Mouse (Mus musculus): ENCODE measurements around the gene Magi1. TPM values are rescaled to one million over a fixed set of nuclear protein-coding genes. Genes with fewer than 3 reads are reported as not detected.

The Magi1 gene
- total RNA-seq, 2 experiments from 2014 or later, result 27.2 to 29.0 TPM

DNA sequence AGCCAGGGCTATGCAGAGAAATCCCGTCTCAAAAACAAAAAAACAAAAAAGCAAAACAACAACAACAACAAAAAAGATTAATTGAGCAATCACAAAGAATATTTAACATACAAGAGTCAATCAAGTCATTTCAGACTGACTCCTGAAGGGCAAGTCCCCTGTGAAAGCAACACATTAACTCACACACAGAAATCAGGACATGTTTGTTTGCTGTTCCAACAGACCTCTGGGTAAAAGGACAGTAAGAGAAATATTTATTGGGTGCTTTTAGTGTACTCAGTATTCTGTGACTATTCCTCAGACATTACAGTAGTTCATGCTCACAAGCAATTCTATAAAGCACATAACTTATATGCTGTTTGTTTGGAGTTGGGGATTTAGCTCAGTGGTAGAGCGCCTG, 23.7 kb downstream of the Magi1 start:
- no peak for DNase-seq (ENCODE audit: low spot score in 2 of 2)

- DNase-seq (ENCODE audit: low spot score in 2 of 2), result no peak
These were observed 25.9 kb downstream of the Magi1 start for GRCm38 (mm10) chr6:94257831-94258173.

GRCm38 (mm10) chr6:94256982-94257830, 26.5 kb downstream of the Magi1 start:
- DNase-seq (ENCODE audit: low spot score in 2 of 2), result no peak

DNA sequence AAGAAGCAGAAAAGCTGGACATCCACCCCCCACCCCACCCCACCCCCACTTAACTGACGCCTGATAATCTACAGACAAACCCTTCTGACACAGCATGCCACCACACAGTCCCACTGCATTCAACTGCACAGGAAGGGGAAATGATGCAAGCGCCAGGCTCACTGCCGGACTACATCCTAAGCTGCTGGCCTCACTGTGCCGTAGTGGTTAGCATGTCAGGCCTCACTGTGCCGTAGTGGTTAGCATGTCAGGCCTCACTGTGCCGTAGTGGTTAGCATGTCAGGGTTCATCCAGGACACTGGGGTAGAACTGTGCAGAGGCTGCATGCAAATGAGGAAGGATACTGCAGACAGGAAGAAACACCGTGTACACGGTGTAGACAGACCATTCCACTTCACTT, 29.8 kb downstream of the Magi1 start:
- no peak for DNase-seq (ENCODE audit: low spot score in 2 of 2)

DNA sequence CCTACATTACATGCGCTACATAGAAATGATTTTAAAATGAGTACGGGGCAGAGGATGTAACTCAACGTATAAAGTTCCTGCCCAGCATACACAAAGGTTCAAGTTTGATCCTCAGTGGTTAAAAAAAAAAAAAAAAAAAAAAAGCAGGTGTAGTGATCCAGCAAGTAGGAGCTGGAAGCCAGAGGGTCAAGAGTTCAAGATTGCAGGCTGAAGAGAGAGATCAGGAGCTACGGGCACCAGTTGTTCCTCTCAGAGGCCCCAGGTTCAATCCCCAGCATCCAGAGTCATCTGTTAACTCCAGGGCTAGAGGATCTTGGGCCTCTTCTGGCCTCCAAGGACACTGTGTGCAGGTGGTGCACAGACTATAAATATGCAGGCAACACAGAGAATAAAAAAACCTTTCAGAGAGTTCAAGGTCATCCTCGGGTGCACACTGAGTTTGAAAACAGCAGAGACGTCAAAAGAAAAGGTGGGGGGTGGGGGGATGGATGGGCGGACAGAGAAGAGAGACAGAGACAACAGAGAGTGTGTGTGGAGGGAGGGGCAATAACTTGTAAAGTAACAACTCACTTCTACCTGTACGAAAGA, 32.3 kb downstream of the Magi1 start:
- no peak for DNase-seq (ENCODE audit: low spot score in 2 of 2)

GRCm38 (mm10) chr6:94249286-94249790, 34.4 kb downstream of the Magi1 start:
- DNase-seq (ENCODE audit: low spot score in 2 of 2), result no peak

DNA sequence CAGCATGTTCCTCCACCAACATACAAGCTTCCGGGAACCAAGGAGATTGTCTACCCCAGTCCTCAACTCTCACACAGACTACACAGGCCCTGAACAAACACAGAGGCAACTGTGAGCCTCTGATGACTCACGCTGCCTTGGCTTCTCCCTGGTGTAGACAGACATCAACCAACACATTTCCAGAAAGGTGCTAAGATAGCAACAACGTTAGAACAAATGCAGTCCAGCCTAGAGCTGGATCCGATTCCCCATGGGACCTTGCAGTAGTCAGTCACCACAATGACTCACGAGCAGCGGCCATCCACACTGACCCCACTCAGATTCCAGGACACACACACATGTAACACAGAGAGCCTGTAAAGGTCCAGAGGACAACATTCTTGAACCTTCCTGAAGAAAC, 42.5 kb downstream of the Magi1 start:
- no peak for DNase-seq (ENCODE audit: low spot score in 2 of 2)

DNA sequence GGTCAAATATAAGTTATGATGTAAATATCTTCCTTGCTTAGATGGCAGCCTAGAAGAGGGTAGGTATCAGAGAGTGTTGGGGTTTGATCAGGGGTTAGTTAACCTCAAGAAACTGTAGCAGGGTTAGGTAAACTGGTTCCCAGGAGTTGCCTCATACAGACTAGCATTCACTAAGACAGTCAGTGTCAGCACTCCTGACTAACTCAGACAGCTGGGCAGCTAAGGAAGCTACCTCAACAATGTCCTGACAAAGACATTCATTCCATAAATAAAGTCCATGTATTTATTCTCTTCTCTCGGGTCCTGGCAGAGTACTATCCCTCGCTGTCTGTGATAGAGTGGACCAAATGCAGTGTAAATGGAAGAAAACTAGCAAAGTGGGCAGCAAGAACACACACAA, 45.1 kb downstream of the Magi1 start:
- no peak for DNase-seq (ENCODE audit: low spot score in 2 of 2)

DNA sequence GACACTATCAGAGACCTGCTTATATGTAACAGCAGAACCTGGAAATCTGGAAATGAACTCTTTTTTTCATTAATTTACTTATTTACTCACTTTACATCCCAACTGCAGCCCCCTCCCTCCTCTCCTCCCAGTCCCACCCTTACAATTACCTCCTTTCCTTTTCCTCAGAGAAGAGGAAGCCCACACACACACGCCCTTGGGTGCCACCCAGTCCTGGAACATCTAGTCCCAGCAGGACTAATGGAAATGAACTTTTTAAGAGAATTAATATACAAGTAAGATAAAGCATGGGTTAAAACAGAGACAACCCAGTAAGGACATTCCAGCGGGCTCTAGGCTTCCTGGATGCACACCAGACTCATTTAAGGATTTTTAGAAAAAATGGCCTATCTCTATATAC, 46.8 kb downstream of the Magi1 start:
- no peak for DNase-seq (ENCODE audit: low spot score in 2 of 2)

DNA sequence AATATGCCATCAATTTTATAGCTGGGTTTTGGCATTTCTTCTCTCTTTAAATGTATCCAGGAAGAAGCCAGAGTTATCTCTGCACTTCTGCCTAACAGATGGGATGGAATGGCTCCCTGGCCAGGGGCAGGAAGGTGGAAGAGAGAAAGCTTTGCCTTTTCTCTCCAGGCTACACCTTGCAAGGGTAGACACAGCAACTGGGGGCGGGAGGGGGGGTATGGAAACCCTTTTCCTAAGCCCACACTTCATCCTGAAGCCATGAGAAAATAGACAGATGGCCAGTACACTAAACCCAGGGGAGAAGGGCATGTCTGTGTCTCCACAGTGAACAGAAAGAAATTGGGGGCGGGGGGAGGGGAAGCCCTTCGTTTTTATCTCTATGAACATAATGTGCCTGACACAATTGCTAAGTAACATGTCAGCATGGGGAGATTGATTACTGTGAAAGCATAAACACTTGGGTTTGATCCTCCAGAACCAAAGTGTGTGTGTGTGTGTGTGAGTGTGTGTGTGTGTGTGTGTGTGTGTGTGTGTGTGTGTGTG, 51.4 kb downstream of the Magi1 start:
- DNase-seq (ENCODE audit: low spot score in 2 of 2), result no peak

DNA sequence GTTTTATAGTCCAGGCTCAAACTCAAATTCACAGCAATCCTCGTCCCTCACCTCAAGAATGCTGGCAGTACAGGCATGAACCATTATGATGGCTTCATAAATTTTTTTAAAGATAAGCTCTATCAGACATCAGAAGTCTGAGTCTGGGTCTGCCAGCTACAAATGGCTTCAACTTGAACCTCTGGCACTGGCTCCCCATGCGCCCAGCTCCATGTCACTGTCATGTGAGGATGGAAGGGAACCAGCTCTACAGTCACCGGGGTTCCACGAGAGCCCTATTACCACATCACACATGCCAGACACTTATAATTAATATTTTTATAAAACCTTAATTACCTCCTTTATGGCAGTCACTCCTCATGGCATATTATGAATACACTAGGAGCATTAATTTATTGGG, 51.9 kb downstream of the Magi1 start:
- no peak for DNase-seq (ENCODE audit: low spot score in 2 of 2)

- DNase-seq (ENCODE audit: low spot score in 2 of 2), result no peak
These were observed 52.4 kb downstream of the Magi1 start for GRCm38 (mm10) chr6:94231367-94231766.

DNA sequence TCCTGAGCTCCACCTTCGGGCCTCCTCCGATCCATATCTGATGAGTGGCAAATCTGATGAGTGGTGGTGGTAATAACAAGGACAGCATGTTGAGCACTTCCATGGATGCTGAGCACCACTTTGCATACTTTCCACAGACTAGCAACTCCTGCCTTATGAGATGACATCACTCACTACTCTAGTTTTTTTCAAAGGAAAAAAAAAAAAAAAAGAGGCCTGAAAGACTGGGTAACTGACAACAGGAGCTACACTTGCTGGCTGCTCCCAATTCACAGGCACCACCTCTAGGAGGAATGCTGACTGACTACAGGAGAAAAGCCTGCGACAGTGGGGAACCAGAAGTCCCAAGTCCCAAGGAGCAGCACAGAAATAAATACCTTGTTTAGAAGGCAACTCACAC, 52.8 kb downstream of the Magi1 start:
- DNase-seq (ENCODE audit: low spot score in 2 of 2), result no peak

DNA sequence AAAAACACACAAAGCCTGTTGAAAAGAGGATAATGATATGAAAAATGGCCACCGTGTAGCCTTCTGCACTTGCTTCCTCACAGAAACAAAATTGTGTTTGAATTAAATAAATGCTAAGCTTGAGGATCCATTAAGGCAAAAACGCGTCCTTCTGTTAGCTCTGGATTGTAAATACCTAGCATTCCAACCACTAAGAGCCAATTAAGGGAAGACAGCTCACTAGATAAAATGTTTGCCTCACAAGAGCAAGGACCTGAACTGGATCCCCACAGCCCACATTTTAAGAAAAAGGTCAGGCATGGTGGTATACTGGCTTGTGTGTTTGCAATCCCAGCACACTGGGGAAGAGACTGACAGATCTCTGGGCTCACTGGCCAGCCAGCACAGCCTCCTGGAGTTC, 53.6 kb downstream of the Magi1 start:
- DNase-seq (ENCODE audit: low spot score in 2 of 2), result no peak

GRCm38 (mm10) chr6:94226262-94226661, 57.5 kb downstream of the Magi1 start:
- DNase-seq (ENCODE audit: low spot score in 2 of 2), result no peak

GRCm38 (mm10) chr6:94225832-94226231, 57.9 kb downstream of the Magi1 start:
- no peak for DNase-seq (ENCODE audit: low spot score in 2 of 2)

GRCm38 (mm10) chr6:94225091-94225490, 58.6 kb downstream of the Magi1 start:
- DNase-seq (ENCODE audit: low spot score in 2 of 2), result no peak

- DNase-seq (ENCODE audit: low spot score in 2 of 2), result no peak
These were observed 61.5 kb downstream of the Magi1 start for GRCm38 (mm10) chr6:94222253-94222652.

- no peak for DNase-seq (ENCODE audit: low spot score in 2 of 2)
These were observed 62.0 kb downstream of the Magi1 start for GRCm38 (mm10) chr6:94221750-94222149.

DNA sequence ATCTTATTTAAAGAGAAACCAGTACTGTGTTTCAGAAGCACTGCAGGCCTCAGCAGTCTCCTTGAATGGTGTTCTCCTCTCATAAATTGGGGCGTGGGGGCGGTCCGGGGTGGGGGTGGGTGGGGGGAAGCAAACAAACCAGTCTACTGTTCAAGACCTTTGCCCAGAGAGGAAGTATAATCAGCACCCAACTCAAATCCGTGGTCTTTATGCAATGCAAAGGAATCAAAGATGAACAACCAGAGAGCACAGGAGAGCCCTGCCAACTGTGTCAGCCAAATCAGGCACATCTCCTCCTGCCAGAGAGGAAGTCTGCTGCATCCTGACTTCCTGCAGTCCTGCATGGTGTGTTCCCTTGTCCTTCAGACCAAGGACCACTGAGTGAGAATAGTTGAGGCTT, 65.6 kb downstream of the Magi1 start:
- DNase-seq (ENCODE audit: low spot score in 2 of 2), result no peak

- no peak for DNase-seq (ENCODE audit: low spot score in 2 of 2)
These were observed 67.9 kb downstream of the Magi1 start for GRCm38 (mm10) chr6:94215834-94216233.

GRCm38 (mm10) chr6:94214895-94215538, 68.7 kb downstream of the Magi1 start:
- DNase-seq (ENCODE audit: low spot score in 2 of 2), result no peak
